Mouse (Mus musculus) heart, adult 2 months (tissue): ENCODE results near the gene Bcs1l.

Experiments used
- CTCF ChIP-seq: fragments of 200-600 bp; IDR thresholded peaks from 2 replicates; pipeline ENCODE4 v1.8.1; 2022; ENCODE audit warnings: antibody characterized with exemption, mild to moderate bottlenecking, moderate library complexity
- POLR2A ChIP-seq: fragments of 200-500 bp; IDR thresholded peaks from 2 replicates; pipeline ENCODE4 v1.6.1; 2011; ENCODE audit warnings: mild to moderate bottlenecking, low read depth, low read length, control low read depth; ENCODE audit not compliant: insufficient read depth

DNA sequence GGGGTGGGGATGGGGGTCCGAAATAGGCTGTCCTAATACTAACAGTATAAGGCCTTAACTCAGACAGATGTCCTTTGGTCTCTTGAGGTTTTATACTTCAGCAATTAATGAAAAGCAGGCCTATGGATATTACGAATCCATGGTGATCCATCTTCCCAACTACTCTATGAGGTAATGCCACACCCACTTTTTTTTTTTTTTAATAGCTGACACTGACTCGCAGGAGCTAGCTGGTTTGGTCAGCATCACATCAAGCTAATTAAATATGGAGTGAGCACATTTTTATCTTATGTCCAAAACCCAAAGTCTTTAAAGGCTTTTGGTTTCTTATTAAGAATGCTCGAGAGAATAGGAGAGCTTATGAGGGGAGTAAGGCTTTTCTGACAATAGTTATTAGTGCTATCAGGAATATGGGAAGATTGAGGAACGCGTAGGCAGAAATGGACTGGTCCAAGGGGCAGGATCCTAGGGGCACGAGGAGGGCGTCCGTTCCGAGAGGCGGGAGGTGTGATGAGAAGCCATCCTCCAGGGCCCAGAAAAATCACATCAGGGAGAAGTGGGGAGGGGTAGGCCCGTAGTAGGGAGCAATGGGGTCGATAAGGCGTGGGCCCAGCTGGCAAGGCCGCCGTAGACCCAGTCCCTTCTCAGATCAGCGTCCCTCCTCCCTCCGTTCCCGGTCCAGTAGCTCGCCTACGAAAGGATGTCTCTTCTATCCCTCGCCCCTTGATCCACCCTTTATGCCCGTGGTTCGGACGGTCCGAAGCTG is 12.6 kb downstream of the Bcs1l start:
- TF ChIP-seq POLR2A: no peak
- no peak for TF ChIP-seq CTCF
